Mouse (Mus musculus) cortical plate, adult 2 months (tissue): ENCODE results near the gene Ttc28.

ENCODE experiments used
- CTCF ChIP-seq: fragments of 200-500 bp; IDR thresholded peaks from 2 replicates; pipeline ENCODE4 v1.5.1; 2011; ENCODE audit warnings: mild to moderate bottlenecking, control low read depth, low read length; ENCODE audit not compliant: insufficient read depth; ENCODE audit errors: extremely low read depth
- POLR2A ChIP-seq: fragments of 200-500 bp; IDR thresholded peaks from 2 replicates; pipeline ENCODE4 v1.6.1; 2011; ENCODE audit warnings: mild to moderate bottlenecking, low read length, control low read depth; ENCODE audit not compliant: insufficient read depth; ENCODE audit errors: extremely low read depth

GRCm38 (mm10) chr5:111096750-111097149, 217.1 kb downstream of the Ttc28 start:
- no peak for TF ChIP-seq CTCF
- TF ChIP-seq POLR2A: no peak
